Mouse (Mus musculus) thymus, adult 18-20 months (tissue): ENCODE data around the gene Fam192a.
A peak's percentile ranks its signal among the peaks of the same experiment; 100 is the strongest.

Experiments
- DNase-seq, 2 experiments: peaks; one replicate each; pipeline ENCODE4 v3.0.0; 2022; ENCODE audit warnings: mixed read lengths in 2 of 2

Fam192a gene

DNA sequence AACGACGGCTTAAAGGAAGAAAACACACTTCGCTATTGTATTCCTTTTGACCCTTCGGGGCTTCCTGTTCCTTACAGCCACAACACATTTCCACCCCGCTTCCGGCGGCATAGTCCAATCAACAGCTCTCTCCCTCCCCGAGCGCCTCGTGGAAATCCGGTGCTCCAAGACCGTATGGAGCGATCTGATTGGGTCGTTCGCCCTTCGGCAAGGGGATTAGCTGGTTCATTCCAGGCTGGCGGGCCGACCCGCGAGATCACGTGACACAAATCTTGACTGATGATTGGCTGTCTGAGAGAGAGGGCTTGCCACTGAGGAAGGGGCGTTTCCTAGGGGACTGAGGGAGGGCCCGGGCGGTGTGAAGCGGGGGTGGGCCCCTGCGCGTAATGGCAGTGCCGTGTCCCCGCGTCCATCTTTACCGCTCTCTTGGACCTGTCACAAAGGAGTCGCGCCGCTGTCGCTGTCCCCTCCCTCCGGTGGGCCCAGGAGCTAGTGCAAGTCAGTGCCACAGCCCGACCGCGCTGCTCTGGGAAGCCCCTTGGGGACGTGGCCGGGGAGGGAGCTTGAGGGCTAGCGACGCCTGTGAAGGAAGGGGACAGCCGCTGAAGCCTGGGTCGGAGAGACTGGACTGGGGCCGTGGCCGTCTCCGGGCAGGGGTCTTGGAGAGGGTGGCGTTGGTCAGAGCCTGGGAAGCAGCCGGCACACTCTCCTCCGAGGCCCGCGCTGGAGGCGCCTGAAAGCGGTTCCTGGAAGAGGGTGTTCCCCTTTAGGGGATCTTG, at the start of gene Fam192a, which contains the start of gene Rspry1:
Gene Fam192a, minus strand, starts transcription at position 391 of the 779 bp plus-strand sequence.
Gene Rspry1, plus strand, starts transcription at position 331 of the 779 bp plus-strand sequence.
- DNase-seq = peak; percentile 100

DNA sequence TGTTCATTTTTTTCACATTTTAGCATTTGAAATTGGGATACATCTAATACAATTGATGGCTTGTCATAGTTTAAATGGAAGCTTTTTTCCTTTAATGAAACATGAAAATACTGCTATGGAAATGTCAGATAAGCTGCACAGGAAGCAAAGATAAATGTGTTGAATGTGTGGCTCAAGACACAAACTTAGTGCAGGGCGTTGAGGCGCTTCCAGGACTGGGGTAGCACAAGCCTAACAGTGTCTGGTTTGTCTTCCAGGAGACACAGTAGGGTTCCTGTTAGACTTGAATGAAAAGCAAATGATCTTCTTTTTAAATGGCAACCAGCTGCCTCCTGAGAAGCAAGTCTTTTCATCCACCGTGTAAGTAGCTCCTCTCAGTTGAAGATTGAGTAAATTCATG, 47.7 kb upstream of the Fam192a start:
- DNase-seq = no peak

DNA sequence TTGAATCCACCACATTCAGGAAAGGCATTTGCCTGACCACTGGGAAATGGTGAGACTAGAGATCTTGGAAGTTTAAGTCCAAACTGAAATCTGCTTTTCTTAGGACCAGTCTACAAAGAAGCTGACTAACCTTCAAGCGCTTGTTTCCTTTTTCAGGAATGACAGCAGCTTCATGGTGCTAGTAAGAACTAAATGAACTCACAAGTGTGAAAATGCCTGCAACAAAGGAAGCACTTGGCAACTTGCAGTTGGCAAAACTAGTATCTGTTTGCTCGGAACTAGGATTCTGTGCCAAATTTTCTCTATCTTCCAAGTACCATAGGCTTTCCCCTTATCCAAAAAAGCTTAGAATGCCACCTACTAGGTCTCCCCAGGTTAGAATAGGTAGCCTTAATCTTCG, 44.4 kb upstream of the Fam192a start:
- DNase-seq = no peak

DNA sequence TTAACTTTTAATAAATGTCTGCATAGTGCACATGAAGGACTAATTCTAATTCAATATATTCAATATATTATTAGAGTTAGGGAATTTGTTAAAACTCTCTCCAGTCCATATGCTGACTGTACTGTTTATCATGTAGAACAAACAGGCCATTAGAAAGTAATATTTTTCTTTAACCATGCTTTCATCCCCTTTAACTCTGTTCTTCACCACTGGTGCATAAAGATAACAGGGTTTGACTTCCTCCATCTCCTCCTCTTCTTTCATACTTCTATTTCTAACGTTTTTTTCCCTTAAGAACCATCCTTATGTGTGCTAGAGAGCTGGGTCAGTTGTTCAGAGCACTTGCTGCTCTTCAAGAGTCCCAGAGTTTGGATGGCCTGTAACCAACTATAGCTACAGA, 43.4 kb upstream of the Fam192a start:
- no peak for DNase-seq

DNA sequence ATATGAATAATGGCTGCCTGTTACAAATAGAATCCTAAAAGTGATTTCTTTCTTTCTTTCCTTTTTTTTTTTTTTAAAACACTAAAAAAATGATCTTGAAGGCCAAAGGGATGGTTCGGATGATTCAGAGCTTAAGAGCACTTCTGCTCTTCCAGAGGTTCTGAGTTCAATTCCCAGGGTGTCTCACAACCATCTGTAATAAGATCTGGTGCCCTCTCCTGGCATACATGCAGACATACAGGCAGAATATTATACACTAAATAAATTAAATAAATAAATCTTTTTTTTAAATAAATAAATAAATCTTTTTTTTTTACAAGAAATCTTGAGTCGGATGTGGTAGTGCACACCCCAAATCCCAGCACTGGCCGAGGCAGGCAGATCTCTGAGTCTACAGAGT, 40.1 kb upstream of the Fam192a start:
- DNase-seq = no peak

DNA sequence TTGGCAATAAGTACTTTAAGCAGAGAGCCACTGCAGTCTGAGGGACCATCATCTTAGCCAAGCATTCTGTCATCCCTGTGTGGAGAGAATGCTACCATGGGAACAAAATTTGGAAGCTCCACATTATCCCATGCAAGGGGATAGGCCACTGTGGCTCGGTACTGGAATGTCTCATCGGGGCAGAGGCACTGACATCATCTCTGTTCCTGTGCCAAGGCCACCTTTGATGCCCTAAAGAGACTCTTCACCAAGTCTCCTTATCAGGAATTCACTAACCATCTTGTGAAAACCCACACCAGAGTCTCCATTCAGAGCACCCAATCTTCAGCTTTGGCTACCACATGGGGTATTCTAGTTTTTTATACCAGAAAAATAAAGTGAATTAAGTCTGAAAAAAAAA, 39.4 kb upstream of the Fam192a start:
- no peak for DNase-seq

DNA sequence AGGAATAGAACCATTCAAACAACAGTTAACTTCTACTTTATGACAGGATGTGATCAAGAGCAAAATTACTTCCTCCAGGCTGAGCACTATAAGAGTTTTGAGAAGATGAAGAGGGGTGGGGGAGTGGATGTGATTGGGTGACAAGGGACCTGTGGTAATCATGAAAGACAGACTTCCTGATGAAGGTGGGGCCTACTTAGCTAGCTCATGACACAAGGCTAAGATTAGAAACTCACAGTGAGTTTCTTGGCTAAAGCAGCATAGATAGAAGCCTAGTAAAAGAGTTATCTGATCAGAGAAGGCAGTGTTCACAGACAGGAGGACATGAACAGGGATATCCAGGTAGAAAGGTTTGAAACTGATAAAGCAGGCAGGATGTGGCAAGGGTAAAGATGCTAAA, 32.4 kb upstream of the Fam192a start:
- peak in 1 of 2 experiments; percentile 48 for DNase-seq

DNA sequence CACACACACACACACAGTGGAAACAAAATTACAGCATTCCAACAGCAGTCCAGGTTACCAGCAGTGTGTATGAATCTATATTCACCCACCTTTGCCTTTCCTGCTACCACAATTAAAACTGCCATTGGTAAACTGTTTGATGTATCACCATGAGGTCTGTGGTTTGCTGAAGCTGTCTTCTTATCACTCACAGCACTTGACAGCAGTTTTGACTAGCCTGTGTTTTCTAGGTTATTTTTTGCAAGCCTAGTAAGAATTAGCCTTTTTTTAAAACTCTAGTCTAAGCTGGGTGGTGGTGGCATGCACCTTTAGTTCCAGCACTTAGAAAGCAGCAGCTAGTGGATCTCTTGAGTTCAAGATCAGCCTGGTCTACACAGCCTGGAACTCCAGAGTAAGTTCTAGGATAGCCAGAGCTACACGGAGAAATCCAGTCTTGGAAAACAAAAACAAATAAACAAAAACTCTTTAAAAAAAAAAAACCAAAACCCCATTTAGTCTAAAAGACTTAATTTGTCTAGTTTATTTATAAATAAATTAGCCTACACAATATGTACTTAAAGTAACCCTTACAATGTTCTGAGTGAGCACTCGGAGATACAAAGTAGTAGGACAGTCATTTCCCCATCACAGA, 31.9 kb upstream of the Fam192a start:
- no peak for DNase-seq

DNA sequence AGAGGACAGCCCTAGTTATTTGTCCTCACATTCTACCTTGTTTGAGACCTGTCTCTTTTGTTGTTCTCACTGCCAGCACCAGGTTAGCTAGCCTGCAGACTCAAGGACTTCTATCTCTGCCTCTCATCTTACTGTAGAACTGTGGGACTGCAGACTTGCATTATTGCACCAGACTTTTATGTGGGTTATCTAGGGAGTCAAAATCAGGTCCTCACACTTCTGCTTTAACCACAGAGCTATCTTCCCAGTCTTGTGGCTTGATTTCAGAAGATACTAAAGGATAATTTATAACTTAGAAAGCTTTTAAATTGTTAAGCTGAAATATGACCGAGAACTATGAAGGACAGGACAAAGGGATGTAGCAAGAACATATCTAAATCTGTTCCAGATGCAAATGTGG, 23.1 kb upstream of the Fam192a start:
- no peak for DNase-seq

DNA sequence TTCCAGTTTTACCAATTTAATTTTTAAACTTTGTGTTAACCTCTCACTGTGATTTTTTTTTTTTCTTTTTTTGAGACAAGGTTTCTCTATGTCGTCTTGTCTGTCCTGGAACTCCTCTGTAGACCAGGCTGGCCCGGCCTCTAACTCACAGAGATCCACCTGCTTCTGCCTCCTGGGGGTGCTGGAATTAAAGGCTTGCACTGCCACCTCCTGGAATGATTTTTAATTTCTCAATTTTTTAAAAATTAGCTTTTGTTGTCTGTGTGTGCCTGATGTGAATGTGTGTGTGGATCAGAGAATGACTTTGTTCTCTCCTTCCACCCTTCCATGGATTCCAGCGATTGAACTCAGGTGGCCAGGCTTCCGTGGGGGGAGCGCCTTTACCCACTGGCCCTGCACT, 5.3 kb upstream of the Fam192a start:
- DNase-seq = no peak

DNA sequence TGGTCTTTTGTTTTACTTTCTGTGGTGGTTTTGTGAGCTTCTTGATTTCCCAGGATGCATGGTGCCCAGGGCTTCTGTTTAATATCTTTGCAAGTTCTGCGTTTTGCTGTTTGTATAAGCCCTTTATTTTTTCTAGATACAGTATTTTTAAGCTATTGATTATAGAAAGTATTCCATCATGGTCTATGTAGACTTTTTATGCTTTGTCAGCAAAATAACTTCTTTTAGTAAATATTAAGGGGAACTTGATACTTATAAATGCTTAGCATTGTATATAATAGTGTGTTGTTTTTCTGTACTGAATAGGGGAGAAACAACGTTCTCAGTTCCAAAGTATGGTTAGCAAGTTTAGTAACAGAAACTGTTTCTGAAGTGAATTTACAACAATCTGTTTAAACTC, 2.2 kb upstream of the Fam192a start:
- no peak for DNase-seq

DNA sequence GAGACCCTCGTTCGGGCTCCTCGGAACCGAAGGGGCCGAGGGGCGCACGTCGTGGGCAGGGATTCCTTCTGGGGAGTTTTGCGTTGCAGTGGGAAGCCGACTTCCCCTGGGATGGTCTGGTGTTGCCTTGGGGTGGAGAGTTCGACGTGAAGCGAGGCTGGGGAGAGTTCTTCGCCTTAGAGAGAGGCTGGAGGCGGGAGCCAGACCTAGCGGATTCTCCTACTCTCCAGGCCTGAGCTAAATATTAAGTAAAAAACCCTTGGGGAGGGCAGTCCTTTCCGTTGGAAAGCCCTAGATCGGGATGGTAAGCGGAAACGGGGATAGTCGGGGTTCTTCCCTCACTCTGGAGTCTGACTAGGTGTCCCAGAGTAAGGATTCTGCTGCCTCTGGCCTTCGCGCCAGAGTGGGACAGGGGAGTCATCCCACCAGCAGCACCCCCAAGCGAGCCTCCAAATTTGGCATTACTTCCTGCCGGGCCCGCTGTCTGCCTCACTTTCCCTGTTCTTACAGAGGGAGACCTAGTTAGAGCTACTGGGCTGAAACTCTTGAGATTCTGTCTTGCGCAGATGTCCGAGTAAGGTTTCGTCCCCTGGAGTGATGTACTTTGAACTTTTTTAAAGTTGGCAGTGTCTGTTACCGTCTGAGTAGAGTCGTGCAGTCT, 804 bp upstream of the Fam192a start:
- peak; percentile 14 to 20 for DNase-seq

DNA sequence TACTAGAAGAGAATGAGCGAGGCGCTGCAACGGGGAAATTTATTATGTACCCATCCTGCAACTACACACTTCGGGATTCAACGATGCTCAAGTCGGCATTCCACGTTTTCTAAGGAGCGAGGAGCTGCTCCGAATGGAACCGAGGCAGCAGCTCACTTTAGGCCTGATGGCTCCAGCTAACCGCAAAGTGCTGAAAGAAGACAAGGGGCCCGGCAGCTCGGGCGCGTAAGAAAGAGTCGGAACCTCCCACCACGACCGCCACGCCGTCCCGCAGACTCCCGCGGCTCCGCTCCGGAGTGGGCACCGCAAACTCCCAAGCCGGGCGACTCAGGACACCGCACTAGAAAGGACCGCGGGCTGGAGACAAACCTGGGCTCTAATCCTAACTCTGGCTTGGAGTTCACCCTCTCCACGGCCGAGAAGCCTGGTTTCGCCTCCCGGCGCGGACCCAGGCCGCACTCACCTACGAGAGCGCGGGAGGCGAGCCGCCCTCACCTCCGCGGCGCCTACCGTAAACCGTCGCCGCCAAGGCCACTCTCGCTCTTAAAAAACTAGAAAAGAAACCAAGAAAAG, 677 bp downstream of the Fam192a start:
- peak; percentile 15 to 22 for DNase-seq

DNA sequence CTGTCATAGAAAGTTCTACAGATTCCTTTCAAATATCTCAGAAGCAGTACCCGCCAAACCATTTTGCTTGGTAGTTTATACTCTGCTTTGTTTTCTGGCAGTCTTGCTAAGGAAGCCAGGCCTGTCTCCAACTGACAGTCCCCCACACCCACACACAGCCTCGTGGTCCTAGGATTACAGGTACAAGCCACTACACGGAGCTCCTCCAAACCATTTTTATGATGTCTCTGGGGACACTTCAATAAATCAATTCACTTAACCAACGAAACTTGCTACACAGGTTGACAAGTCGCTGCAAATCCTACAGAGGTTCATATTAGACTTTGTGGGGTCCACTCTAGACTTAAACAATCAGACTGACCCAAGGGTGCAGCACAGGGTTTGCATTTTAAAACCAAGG, 1.3 kb downstream of the Fam192a start:
- no peak for DNase-seq

DNA sequence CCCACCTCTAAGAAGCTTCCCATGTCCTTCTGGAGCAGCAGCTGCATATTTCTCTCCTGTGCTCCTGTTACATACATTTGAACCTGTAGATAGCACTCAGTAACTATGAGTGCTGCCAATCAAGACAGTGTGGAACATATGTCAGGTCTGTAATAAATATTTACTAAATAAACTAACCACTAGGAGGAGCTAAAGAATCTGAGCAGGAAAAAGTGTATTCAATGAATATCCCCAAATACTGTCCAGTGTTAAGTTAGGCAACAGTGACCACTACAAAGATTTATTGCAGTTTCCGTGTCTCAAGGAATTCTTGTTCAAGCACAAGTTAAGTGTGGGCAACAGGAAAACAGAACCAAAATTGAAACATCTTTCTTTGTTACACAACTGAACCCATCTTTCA, 7.6 kb downstream of the Fam192a start:
- DNase-seq = no peak

DNA sequence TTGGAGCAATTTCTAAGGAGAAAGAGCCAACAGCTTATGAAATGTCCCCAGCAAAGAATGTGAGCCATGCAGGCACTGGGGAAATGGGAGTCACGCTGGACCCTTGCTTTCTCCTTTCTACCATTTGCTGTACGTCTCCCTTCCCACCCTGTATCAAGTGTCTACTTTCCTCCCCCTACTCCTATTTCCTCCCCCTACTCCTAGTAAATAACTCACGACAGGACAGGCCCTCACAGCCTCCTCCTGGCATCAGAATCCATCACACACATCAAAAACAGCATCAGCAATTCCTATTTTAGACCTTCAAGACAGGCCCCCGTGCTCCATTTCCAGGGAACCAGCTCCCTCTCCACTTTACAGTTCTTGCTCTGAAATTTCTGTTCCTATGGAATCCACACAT, 10.1 kb downstream of the Fam192a start:
- DNase-seq = no peak

DNA sequence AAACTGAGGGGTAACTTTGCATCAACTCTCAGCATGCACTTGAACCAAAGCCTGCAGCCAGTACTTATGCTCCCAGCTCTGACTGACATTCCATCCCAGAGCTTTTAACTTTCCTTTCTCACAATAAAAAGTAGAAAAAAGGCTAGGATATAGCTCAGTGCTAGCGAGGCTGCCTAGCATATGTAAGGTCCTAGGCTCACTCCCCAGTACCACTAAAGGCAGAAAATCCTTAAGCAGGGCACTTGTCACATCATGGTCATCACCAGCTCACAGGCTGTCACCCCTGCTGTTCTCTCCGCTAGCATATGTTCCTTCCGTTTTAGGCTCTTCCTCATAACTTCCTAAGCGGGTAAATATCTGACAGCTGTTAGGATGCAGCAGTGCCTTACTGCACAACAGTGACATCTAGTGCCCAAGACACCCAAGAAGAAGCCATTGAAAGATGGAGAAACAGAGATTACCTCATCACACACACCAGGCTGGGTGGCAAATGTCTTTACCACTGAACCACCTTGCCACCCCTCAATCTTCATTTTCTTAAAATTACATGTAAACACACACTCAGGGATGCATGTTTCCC, 17.5 kb downstream of the Fam192a start:
- DNase-seq = no peak

DNA sequence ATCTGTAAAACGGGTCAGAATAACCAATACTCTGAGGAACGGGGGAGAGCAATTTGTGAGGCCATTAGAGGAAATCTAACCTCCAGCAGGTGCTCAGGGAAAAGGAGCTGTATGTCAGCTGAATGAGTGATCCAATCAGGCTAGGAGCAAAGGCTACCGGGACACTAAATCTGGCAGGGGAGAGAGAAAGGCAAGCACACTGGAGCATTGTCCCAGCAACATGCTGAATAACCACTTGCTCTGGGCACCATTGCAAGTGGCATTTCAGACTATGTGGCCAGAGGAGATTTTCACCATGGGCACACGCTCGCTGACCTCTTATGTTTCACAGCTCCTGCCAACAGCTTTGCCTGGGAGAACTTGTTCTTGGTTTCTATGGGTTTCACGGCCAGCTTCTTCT, 19.2 kb downstream of the Fam192a start:
- no peak for DNase-seq

DNA sequence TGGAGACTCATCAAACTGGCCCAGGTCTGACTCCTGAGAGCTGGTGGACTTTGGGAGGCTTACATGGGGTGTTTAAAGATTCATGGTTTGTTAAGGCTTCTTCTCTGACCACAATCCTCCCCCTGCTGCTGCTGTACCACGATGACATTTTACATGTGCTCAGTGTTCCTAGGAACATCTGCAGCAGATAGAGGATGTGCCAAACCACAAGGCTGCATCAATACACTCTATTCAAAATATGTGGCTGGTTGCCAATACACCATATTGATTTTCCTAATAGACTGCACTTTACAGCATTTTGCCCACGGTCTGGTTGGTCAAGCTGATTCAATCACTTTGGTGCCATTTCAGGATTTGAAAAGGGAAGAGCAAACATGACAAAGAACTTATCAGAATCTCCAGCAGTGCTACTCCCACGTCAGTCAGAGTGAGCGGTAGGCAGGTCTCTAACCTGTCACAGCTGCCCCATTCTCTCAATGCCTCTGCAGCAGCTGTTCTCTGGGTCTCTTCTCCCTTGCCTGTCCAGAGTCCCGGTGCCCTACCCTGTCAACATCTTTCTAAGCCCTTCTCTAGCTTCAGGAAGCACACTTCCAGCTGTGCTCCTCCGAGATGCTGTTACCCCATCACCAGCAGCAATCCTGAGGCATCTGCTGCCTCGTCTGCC, 19.8 kb downstream of the Fam192a start:
- DNase-seq = no peak

DNA sequence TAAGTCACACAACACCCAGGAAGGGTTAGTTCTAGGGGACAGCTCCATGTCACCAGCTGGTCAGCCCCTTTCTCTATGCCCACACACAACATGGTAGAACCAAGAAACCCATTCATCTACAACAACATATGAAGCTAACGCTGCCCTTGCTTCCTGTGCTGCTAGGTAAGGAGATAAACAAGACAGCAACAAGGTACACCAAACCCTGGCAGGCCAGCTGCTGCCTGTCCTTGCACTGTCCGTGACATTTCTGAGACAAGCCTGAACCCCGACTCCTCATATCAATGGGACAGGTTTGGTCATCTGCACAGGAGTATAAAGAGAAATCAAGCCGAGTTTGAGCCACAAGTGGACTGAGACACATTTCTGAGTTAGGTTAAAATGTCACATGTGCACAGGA, 26.6 kb downstream of the Fam192a start:
- no peak for DNase-seq

DNA sequence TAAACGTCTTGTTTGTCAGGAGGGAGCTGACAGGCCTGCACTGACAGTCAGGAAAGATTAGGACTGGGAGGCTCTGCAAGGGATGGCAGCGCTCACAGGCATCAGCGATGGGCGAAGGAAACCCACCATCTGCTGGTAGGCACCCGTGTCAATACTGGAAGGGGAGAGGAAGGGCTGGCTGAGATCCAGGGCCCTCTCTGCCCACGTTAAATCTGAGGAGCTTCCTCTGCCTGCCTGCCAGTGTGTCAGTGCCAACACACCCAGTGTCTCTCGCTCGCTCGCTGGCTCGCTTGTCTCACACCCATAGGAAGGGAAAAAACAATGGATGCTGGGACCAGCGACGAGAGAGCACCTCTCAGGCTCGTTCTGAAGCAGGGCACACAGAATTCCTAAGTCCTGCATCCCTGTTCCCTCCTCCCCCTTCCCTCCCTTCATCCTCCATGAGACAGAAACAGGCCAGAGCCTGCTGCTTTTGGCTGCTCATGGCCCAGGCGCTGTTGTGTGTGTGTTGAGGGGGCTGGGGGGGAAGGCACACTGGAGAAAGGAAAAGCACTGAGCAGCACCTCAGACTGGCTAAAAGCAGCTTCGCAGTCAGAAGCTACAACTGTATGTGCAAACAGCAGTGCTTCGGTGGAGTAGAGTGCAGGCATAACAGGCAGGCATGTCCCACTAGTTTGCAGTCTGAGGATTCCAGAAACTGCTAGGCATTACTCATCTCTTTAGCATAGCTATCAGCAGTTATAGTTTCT, 27.5 kb downstream of the Fam192a start:
- DNase-seq = no peak

DNA sequence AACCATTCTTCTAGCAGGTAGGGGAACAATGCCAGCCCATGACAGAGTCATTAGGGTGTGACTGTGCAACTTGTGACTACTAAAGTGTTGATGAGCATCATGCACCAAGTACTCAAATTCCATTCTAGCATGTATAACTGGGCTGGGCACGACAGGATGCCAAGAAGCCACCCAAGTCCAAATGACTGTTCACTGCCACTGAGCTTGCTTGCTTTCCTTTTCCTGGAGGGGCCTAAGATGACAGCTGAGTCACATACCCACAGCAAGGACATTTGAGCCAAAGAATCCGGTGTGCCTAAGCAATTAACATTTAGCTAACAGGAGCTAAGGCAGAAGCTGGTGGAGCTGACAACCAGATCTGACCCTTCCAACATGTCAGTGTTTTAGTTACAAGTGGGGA, 29.9 kb downstream of the Fam192a start:
- no peak for DNase-seq
